Mouse (Mus musculus): ENCODE results near the gene Bank1.

DNA sequence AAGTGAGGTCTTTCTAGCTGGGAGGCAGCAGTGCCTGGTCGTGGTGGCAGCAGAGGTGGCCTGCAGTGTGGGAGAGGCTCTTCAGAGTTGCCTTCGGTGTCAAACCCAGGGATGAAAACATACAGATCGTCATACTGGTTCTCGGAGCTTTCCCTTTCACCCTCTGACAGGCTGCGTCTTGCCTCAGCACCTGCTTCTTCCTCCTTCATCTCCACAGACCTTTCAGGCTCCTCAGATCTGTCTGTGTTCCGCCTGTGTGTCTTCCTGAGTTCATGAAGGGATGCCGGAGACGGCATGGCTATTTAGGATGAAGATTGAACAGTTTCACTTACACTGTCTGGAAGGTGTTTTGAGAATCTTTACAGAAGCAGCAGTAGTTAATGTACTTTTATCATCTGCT lies 225.6 kb downstream of the Bank1 start:
- TF ChIP-seq POLR2A (IDR thresholded peaks at IDR 0.05; ENCODE audit: low read depth, low read length) (no peak), CTCF (IDR thresholded peaks at IDR 0.05; ENCODE audit: borderline replicate concordance, insufficient read depth, low read length) (no peak)
